Mouse (Mus musculus) gastrocnemius, adult 8-10 months (tissue): Measurements from ENCODE around the gene 1110025L11Rik. TPM values are rescaled to one million over a fixed set of nuclear protein-coding genes. Genes with fewer than 3 reads are reported as not detected.
"Not testable (repeated sequence)": the region's sequence is repeated elsewhere in the genome, so short reads cannot be mapped to it uniquely, and the experiment has no call there.

Experiments
- DNase-seq, 2 experiments: peaks; one replicate each; pipeline ENCODE4 v3.0.0; 2022; ENCODE audit warnings: low spot score in 2 of 2
- total RNA-seq, 4 experiments: library from RNA; stranded (reverse); gene quantifications; 2 replicates each; pipeline ENCODE4 v1.2.4; 2022

The 1110025L11Rik gene
- total RNA-seq: not detected

GRCm38 (mm10) chr16:89063902-89064301 lies at the start of gene 1110025L11Rik:
Gene 1110025L11Rik (minus strand): TSS chr16:89064002.
- DNase-seq: not testable (repeated sequence)

GRCm38 (mm10) chr16:89071041-89071440 lies 7.2 kb upstream of the 1110025L11Rik start:
- DNase-seq: not testable (repeated sequence)

GRCm38 (mm10) chr16:89047783-89048182 lies 16.0 kb downstream of the 1110025L11Rik start, which contains the start of gene Krtap6-5:
Gene Krtap6-5 (minus strand): TSS chr16:89047883.
- DNase-seq: no peak

- DNase-seq: not testable (repeated sequence)
These were observed 22.4 kb downstream of the 1110025L11Rik start, which contains the start of gene Gm10228 for GRCm38 (mm10) chr16:89041372-89041771. Gene Gm10228 (minus strand): TSS chr16:89041472.

- DNase-seq: not testable (repeated sequence)
These were observed 32.4 kb downstream of the 1110025L11Rik start, which contains the start of gene Krtap6-1 for GRCm38 (mm10) chr16:89031399-89031798. Gene Krtap6-1 (plus strand): TSS chr16:89031699.

GRCm38 (mm10) chr16:89014984-89015383 lies 48.8 kb downstream of the 1110025L11Rik start, which contains the start of gene Gm10229:
Gene Gm10229 (plus strand): TSS chr16:89015284.
- not testable (repeated sequence) for DNase-seq

- no peak for DNase-seq
These were observed 49.8 kb downstream of the 1110025L11Rik start for GRCm38 (mm10) chr16:89013973-89014372.

Other genes starting within 250 kb of the 1110025L11Rik start
- gene Krtap15, start 243.8 kb downstream of the 1110025L11Rik start, total RNA-seq: not detected
- not detected for gene Krtap14, start 237.9 kb downstream of the 1110025L11Rik start, total RNA-seq
- not detected for gene Krtap19-1, start 194.6 kb downstream of the 1110025L11Rik start, total RNA-seq
- gene Krtap19-2, start 189.7 kb downstream of the 1110025L11Rik start, total RNA-seq: not detected
- gene Krtap19-3, start 186.0 kb downstream of the 1110025L11Rik start, total RNA-seq: not detected
- gene Krtap19-4, start 178.9 kb downstream of the 1110025L11Rik start, total RNA-seq: not detected
- not detected for gene Krtap19-5, start 167.5 kb downstream of the 1110025L11Rik start, total RNA-seq
- not detected for gene Krtap19-9b, start 131.7 kb downstream of the 1110025L11Rik start, total RNA-seq
- gene Krtap16-3, start 101.1 kb downstream of the 1110025L11Rik start, total RNA-seq: not detected
- not detected for gene Krtap22-2, start 53.2 kb downstream of the 1110025L11Rik start, total RNA-seq
- not detected for gene Gm10229, start 48.7 kb downstream of the 1110025L11Rik start, total RNA-seq
- gene Krtap6-1, start 32.3 kb downstream of the 1110025L11Rik start, total RNA-seq: not detected
- gene Gm10228, start 22.5 kb downstream of the 1110025L11Rik start, total RNA-seq: not detected
- gene Krtap6-5, start 16.1 kb downstream of the 1110025L11Rik start, total RNA-seq: not detected
- gene Krtap6-3, start 20.0 kb upstream of the 1110025L11Rik start, total RNA-seq: not detected
- gene Gm6358, start 76.8 kb upstream of the 1110025L11Rik start, total RNA-seq: not detected
- gene Gm10061, start 87.1 kb upstream of the 1110025L11Rik start, total RNA-seq: not detected
- not detected for gene Gm9789, start 94.0 kb upstream of the 1110025L11Rik start, total RNA-seq
- gene Gm7735, start 105.5 kb upstream of the 1110025L11Rik start, total RNA-seq: not detected
- gene 1110057P08Rik, start 110.7 kb upstream of the 1110025L11Rik start, total RNA-seq: not detected
- gene Krtap20-2, start 141.9 kb upstream of the 1110025L11Rik start, total RNA-seq: not detected